Mouse (Mus musculus): ENCODE results near the gene St7. TPM values are rescaled to one million over a fixed set of nuclear protein-coding genes. Genes with fewer than 3 reads are reported as not detected.

St7 gene
- polyA plus RNA-seq, 1 experiment from 2014 or later: 32.9 TPM

GRCm38 (mm10) chr6:17727241-17727640, 34.5 kb downstream of the St7 start:
- Histone ChIP-seq H3K27me3 (ENCODE audit: control insufficient read depth, insufficient read depth, low read length) (no peaks in the 10 kb centered on the region), H3K4me2 (ENCODE audit: low read depth, low read length, severe bottlenecking) (no peak overlapping the region), H3K27ac (ENCODE audit: low read depth, low read length) (no peak overlapping the region), H3K4me1 (replicated peaks; ENCODE audit: control insufficient read depth, insufficient read depth, low read length) (no peaks in the 10 kb centered on the region), H3K9ac (ENCODE audit: low read length) (no peak overlapping the region), H3K36me3 (ENCODE audit: control insufficient read depth, insufficient read depth, low read length) (no peaks in the 10 kb centered on the region), H3K4me3 (ENCODE audit: low read depth, low read length) (no peak overlapping the region), H3K9me3 (ENCODE audit: control insufficient read depth, low read length) (no peaks in the 10 kb centered on the region)
- WGBS: 90% methylated on average over 3 of the region's 3 CpGs
- DNase-seq (ENCODE audit: low spot score): no peak
- no peak for ATAC-seq (replicated peaks; ENCODE audit: low FRiP score)

DNA sequence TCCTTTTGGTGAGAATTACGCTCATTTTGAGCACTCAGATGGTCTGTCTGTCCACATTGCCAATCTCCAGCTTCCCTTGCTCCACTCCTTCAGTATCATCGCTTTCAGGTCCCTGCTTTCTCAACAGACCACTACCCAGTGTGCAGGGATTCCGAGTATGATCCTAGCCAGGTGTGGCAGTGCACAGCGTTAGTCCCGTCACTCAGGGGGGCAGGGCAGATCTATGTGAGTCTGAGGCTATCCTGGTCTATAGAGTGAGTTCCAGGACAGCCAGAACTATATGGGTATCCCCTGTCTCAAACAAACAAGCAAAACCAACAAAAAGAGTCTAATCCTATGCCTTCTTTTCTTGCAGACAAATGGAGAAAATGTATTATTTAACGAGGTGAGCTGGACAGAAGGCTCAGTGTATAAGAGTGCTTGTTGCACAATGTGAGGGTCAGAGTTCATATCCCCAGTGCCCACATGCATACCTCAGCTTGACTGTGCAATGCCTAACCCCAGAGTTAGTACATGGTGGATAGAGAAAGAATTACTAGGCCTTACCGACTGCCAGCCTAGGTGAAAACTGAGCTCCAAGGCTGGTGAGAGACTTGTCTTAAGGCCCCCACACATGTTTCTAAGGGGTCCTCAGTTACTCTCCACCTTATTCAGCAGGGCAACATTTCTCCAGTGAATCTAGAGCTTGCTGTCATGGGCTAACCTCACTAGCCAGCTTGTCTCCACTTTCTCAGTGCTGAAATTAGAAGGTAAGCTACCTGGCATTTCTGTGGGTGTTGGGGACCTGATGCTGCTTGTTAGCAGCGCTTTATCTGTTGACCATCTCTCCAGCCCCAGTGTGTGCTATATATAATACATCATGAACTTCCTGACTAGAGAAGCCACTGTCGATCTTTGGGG, 35.4 kb downstream of the St7 start:
- ATAC-seq (replicated peaks; ENCODE audit: low FRiP score): no peak
- Histone ChIP-seq H3K9me3 (ENCODE audit: control insufficient read depth, low read length) (no peaks in the 10 kb centered on the region), H3K4me1 (replicated peaks; ENCODE audit: control insufficient read depth, insufficient read depth, low read length) (no peaks in the 10 kb centered on the region), H3K4me3 (ENCODE audit: low read depth, low read length) (no peak overlapping the region), H3K27ac (ENCODE audit: low read depth, low read length) (no peak overlapping the region), H3K36me3 (ENCODE audit: control insufficient read depth, insufficient read depth, low read length) (no peaks in the 10 kb centered on the region), H3K4me2 (ENCODE audit: low read depth, low read length, severe bottlenecking) (no peak overlapping the region), H3K27me3 (ENCODE audit: control insufficient read depth, insufficient read depth, low read length) (no peaks in the 10 kb centered on the region), H3K9ac (ENCODE audit: low read length) (no peak overlapping the region)
- WGBS: 77% methylated on average over 9 of the region's 9 CpGs
- no peak for DNase-seq (ENCODE audit: low spot score)

DNA sequence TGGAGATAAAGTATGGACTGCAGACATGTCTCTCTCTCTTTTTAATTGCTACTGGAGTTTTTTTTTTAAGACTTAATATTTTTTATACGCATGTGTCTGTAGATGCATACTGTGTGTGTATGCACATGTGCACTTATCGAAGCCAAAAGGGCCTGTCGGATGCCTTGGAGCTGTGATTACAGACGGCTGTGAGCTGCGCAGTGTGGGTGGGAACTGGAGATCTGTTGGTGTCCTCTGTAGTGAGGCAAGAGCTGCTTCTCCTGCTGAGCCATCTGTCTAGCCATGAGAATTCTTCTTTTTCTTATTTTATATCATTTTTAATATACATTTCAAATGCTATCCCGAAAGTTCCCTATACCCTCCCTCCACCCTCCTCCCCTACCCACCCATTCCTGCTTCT, 37.4 kb downstream of the St7 start:
- no peaks in the 10 kb centered on the region for H3K27me3 ChIP-seq (ENCODE audit: control insufficient read depth, insufficient read depth, low read length)
- no peak overlapping the region for H3K4me2 ChIP-seq (ENCODE audit: low read depth, low read length, severe bottlenecking)
- H3K36me3 ChIP-seq (ENCODE audit: control insufficient read depth, insufficient read depth, low read length): no peaks in the 10 kb centered on the region
- H3K4me3 ChIP-seq (ENCODE audit: low read depth, low read length): no peak overlapping the region
- ATAC-seq (replicated peaks; ENCODE audit: low FRiP score): no peak
- no peak overlapping the region for H3K27ac ChIP-seq (ENCODE audit: low read depth, low read length)
- no peaks in the 10 kb centered on the region for H3K9me3 ChIP-seq (ENCODE audit: control insufficient read depth, low read length)
- no peaks in the 10 kb centered on the region for H3K4me1 ChIP-seq (replicated peaks; ENCODE audit: control insufficient read depth, insufficient read depth, low read length)
- 90% methylated on average over 6 of the region's 6 CpGs for WGBS
- H3K9ac ChIP-seq (ENCODE audit: low read length): no peak overlapping the region
- no peak for DNase-seq (ENCODE audit: low spot score)

DNA sequence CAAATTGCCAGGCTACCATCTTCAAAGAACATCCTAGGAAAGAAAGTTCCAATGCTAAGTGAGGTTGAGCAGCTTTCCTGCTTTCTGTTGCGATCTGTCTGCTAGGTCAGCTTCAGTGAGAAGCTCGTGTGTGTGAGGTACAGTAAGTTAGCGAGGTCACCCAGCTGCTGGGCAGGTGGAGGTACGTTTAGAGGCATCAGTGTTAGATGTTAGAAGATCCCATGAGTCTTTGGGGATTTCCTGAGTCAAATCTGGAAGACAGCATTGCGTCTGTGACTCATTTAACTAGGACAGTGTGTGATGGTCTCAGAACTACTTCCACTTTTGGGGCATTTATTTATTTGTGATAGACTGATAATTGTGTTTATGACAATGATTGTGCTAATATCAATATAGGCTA, 39.0 kb downstream of the St7 start:
- Histone ChIP-seq H3K36me3 (ENCODE audit: control insufficient read depth, insufficient read depth, low read length) (no peaks in the 10 kb centered on the region), H3K4me3 (ENCODE audit: low read depth, low read length) (no peak overlapping the region), H3K9me3 (ENCODE audit: control insufficient read depth, low read length) (no peaks in the 10 kb centered on the region), H3K4me1 (replicated peaks; ENCODE audit: control insufficient read depth, insufficient read depth, low read length) (no peaks in the 10 kb centered on the region), H3K9ac (ENCODE audit: low read length) (no peak overlapping the region), H3K27ac (ENCODE audit: low read depth, low read length) (no peak overlapping the region), H3K4me2 (ENCODE audit: low read depth, low read length, severe bottlenecking) (no peak overlapping the region), H3K27me3 (ENCODE audit: control insufficient read depth, insufficient read depth, low read length) (no peaks in the 10 kb centered on the region)
- DNase-seq (ENCODE audit: low spot score) (no peak), ATAC-seq (replicated peaks; ENCODE audit: low FRiP score) (no peak)
- 82% methylated on average over 5 of the region's 5 CpGs for WGBS

DNA sequence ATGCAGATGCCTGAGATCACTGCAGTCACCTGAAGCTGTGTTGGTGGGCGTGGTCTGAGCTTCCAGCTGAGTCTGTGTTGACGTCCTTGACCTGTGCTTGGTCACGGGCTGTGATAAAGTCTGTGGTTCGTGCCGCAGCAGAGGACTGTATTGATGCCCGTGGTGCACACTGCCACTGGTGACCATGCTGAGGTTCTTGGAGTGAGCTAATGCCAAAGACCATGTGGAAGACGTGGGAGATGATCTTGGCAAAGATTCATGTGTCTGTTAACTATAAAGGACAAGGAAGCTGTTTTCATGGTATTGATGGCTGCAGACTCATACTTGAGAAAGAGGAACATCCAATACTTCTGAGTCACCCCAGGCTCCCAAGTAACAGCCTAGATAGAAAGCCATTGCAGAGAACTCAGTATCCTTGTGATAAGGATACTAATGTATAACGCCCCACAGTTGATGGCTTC, 41.2 kb downstream of the St7 start:
- Histone ChIP-seq H3K27ac (ENCODE audit: low read depth, low read length) (no peak overlapping the region), H3K4me1 (replicated peaks; ENCODE audit: control insufficient read depth, insufficient read depth, low read length) (no peaks in the 10 kb centered on the region), H3K4me3 (ENCODE audit: low read depth, low read length) (no peak overlapping the region), H3K9ac (ENCODE audit: low read length) (no peak overlapping the region), H3K36me3 (ENCODE audit: control insufficient read depth, insufficient read depth, low read length) (no peaks in the 10 kb centered on the region), H3K9me3 (ENCODE audit: control insufficient read depth, low read length) (no peaks in the 10 kb centered on the region), H3K27me3 (ENCODE audit: control insufficient read depth, insufficient read depth, low read length) (no peaks in the 10 kb centered on the region), H3K4me2 (ENCODE audit: low read depth, low read length, severe bottlenecking) (no peak overlapping the region)
- no peak for DNase-seq (ENCODE audit: low spot score)
- WGBS: 87% methylated on average over 8 of the region's 8 CpGs
- no peak for ATAC-seq (replicated peaks; ENCODE audit: low FRiP score)

DNA sequence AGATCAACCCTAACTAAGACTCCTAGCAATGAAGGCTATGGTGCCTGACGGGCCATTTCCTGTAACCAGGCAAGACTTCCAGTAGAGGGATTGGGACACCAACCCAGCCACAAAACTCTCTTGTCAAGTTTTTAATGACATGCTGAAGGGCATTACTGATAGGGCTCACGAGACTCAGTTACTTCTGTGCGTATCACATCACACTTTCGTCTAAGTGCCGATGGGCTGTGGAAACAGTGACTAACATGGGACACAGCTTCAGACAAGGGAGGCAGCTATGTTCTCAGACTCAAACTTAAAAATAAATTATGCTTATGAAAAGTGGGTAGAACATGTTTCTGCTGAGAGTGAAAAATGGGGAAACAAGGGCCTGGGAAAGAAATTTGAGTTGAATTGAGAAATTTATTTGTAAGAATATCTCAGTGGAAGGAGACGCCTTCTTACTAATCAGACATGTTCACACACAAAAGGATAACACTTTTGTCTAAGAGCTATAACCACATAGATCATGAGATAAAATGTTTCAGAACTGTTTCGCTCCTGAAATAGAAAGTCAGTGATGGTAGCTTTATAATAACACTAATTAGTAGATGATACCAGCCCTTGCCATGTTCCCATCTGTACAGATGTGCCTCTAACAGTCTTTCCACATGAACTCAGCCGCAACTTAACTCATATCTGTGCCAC, 44.7 kb downstream of the St7 start:
- Histone ChIP-seq H3K4me1 (replicated peaks; ENCODE audit: control insufficient read depth, insufficient read depth, low read length) (no peaks in the 10 kb centered on the region), H3K36me3 (ENCODE audit: control insufficient read depth, insufficient read depth, low read length) (no peaks in the 10 kb centered on the region), H3K4me2 (ENCODE audit: low read depth, low read length, severe bottlenecking) (no peak overlapping the region), H3K27me3 (ENCODE audit: control insufficient read depth, insufficient read depth, low read length) (no peaks in the 10 kb centered on the region), H3K9me3 (ENCODE audit: control insufficient read depth, low read length) (no peaks in the 10 kb centered on the region), H3K4me3 (ENCODE audit: low read depth, low read length) (no peak overlapping the region), H3K9ac (ENCODE audit: low read length) (no peak overlapping the region), H3K27ac (ENCODE audit: low read depth, low read length) (no peak overlapping the region)
- ATAC-seq (replicated peaks; ENCODE audit: low FRiP score) (no peak), DNase-seq (ENCODE audit: low spot score) (no peak)
- 93% methylated on average over 8 of the region's 8 CpGs for WGBS

DNA sequence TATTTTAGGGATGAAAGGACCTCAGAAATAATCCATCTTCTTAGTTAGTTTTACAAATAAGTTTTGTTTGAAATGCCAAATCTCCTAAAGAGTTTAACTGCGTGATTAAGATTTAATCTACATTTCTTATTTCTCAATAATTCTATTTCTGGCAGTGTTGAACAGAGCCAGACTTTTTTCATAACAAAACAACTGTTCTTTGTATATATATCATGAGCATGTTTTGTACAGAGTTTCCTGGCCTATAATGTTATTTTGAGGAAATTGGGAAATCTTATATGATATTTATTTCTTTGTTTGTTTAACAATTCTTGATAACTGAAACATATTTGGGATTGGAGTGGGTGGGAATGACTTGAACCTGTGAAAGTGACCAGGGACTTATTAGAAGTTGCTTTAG, 47.4 kb downstream of the St7 start:
- Histone ChIP-seq H3K4me2 (ENCODE audit: low read depth, low read length, severe bottlenecking) (no peak overlapping the region), H3K9ac (ENCODE audit: low read length) (no peak overlapping the region), H3K4me1 (replicated peaks; ENCODE audit: control insufficient read depth, insufficient read depth, low read length) (no peaks in the 10 kb centered on the region), H3K9me3 (ENCODE audit: control insufficient read depth, low read length) (no peaks in the 10 kb centered on the region), H3K36me3 (ENCODE audit: control insufficient read depth, insufficient read depth, low read length) (no peaks in the 10 kb centered on the region), H3K27ac (ENCODE audit: low read depth, low read length) (no peak overlapping the region), H3K4me3 (ENCODE audit: low read depth, low read length) (no peak overlapping the region), H3K27me3 (ENCODE audit: control insufficient read depth, insufficient read depth, low read length) (no peaks in the 10 kb centered on the region)
- ATAC-seq (replicated peaks; ENCODE audit: low FRiP score): no peak
- WGBS: 93% methylated on average over 1 of the region's 1 CpGs
- no peak for DNase-seq (ENCODE audit: low spot score)

DNA sequence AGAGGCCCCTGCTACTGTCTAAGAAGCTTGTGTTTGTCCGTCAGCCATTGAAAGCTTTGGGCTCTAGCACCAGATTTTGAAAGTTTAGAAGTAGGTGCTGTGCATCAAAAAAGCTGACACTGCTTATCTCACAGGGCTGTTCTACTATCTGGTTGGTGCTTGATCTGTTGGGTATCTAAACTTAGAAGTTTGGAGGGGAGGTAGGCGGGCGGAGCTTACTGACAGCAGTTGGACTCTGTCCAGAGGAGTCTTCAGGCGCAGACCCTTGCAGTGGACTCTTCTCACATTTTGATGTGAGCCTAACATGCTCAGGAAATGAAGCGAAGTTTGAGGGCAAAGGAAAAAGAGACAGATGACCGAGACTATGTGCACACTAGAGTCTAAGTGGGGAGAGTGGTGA, 48.9 kb downstream of the St7 start:
- no peak for DNase-seq (ENCODE audit: low spot score)
- H3K9me3 ChIP-seq (ENCODE audit: control insufficient read depth, low read length): no peaks in the 10 kb centered on the region
- no peak overlapping the region for H3K4me3 ChIP-seq (ENCODE audit: low read depth, low read length)
- no peak overlapping the region for H3K9ac ChIP-seq (ENCODE audit: low read length)
- H3K36me3 ChIP-seq (ENCODE audit: control insufficient read depth, insufficient read depth, low read length): no peaks in the 10 kb centered on the region
- no peak overlapping the region for H3K27ac ChIP-seq (ENCODE audit: low read depth, low read length)
- WGBS: 93% methylated on average over 6 of the region's 6 CpGs
- ATAC-seq (replicated peaks; ENCODE audit: low FRiP score): no peak
- H3K27me3 ChIP-seq (ENCODE audit: control insufficient read depth, insufficient read depth, low read length): no peaks in the 10 kb centered on the region
- H3K4me1 ChIP-seq (replicated peaks; ENCODE audit: control insufficient read depth, insufficient read depth, low read length): no peaks in the 10 kb centered on the region
- H3K4me2 ChIP-seq (ENCODE audit: low read depth, low read length, severe bottlenecking): no peak overlapping the region
